Mouse (Mus musculus) C2C12 (cell line): ENCODE measurements around the gene Caml. TPM values are rescaled to one million over a fixed set of nuclear protein-coding genes. Genes with fewer than 3 reads are reported as not detected.

Experiments
- H3K27me3 ChIP-seq: one replicate; pipeline ENCODE4 v1.6.1; 2011; ENCODE audit not compliant: control insufficient read depth, insufficient read depth, insufficient read length
- H3K36me3 ChIP-seq: one replicate; pipeline ENCODE4 v1.6.1; 2011; ENCODE audit not compliant: control insufficient read depth, insufficient read depth
- H3K4me3 ChIP-seq: one replicate; pipeline ENCODE4 v1.5.1; 2011; ENCODE audit warnings: mild to moderate bottlenecking, control low read depth; ENCODE audit not compliant: poor library complexity, insufficient read depth, severe bottlenecking
- H3K79me2 ChIP-seq: one replicate; pipeline ENCODE4 v1.6.1; 2011; ENCODE audit not compliant: control insufficient read depth, insufficient read depth
- H3K79me3 ChIP-seq: one replicate; pipeline ENCODE4 v1.6.1; 2011; ENCODE audit warnings: low read depth, control low read depth
- H3ac ChIP-seq: one replicate; pipeline ENCODE3; 2011; ENCODE audit warnings: low read depth; ENCODE audit not compliant: control insufficient read depth, insufficient read length
- CEBPB ChIP-seq: IDR thresholded peaks from one replicate; pipeline ENCODE4 v1.6.1; 2011; ENCODE audit warnings: low read depth, mild to moderate bottlenecking, control low read depth, moderate library complexity
- CTCF ChIP-seq: IDR thresholded peaks from one replicate; pipeline ENCODE4 v1.5.1; 2011; ENCODE audit not compliant: control insufficient read depth, insufficient read depth, insufficient read length
- FOSL1 ChIP-seq: IDR thresholded peaks from one replicate; pipeline ENCODE4 v1.8.0; 2011; ENCODE audit warnings: mild to moderate bottlenecking, low read length; ENCODE audit not compliant: poor library complexity, insufficient read depth, severe bottlenecking
- MAX ChIP-seq: IDR thresholded peaks from one replicate; pipeline ENCODE4 v1.6.1; 2011; ENCODE audit warnings: mild to moderate bottlenecking, control low read depth
- MYOD1 ChIP-seq: IDR thresholded peaks from one replicate; pipeline ENCODE4 v1.6.1; 2011; ENCODE audit warnings: low read depth; ENCODE audit not compliant: control insufficient read depth, insufficient read length
- MYOG ChIP-seq: IDR thresholded peaks from one replicate; pipeline ENCODE4 v1.6.1; 2011; ENCODE audit not compliant: control insufficient read depth, insufficient read length; ENCODE audit errors: extremely low read depth
- USF1 ChIP-seq: IDR thresholded peaks from one replicate; pipeline ENCODE4 v1.6.1; 2011; ENCODE audit warnings: low read depth, mild to moderate bottlenecking, control low read depth, moderate library complexity
- polyA plus RNA-seq: library from polyadenylated mRNA; unstranded; fragments of >200 nt; fragmentation: generic; extraction: Trizol; gene quantifications from one replicate; pipeline ENCODE4 v1.2.1, GENCODE M21; 2012; ENCODE audit warnings: missing spikeins

The Caml gene
- polyA plus RNA-seq, 1 experiment: 32.1 TPM

- H3K79me2 ChIP-seq: no peaks in the 10 kb centered on the region
- TF ChIP-seq FOSL1: no peak
- no peak for TF ChIP-seq CTCF
- no peak for TF ChIP-seq USF1
- H3ac ChIP-seq: no peak overlapping the region
- H3K36me3 ChIP-seq: peaks cover 91% of the 10 kb centered on the region
- no peaks in the 10 kb centered on the region for H3K27me3 ChIP-seq
- H3K4me3 ChIP-seq: no peak overlapping the region
- no peaks in the 10 kb centered on the region for H3K79me3 ChIP-seq
Measured at GRCm38 (mm10) chr13:55672711-55673110, 49.9 kb downstream of the Caml start.

GRCm38 (mm10) chr13:55677364-55677763, 54.6 kb downstream of the Caml start:
- H3K79me3 ChIP-seq: no peaks in the 10 kb centered on the region
- H3K4me3 ChIP-seq: no peak overlapping the region
- H3ac ChIP-seq: no peak overlapping the region
- H3K27me3 ChIP-seq: no peaks in the 10 kb centered on the region
- TF ChIP-seq USF1 (no peak), CTCF (no peak), MYOG (no peak), CEBPB (no peak), FOSL1 (no peak), MAX (no peak), MYOD1 (no peak)
- H3K36me3 ChIP-seq: peaks cover 74% of the 10 kb centered on the region
- no peaks in the 10 kb centered on the region for H3K79me2 ChIP-seq

Other genes with a start within 250 kb of the Caml start
- gene Slc34a1, start 224.8 kb upstream of the Caml start, polyA plus RNA-seq: not detected
- gene Pfn3, start 207.8 kb upstream of the Caml start, polyA plus RNA-seq: not detected
- gene F12, start 196.2 kb upstream of the Caml start, polyA plus RNA-seq: not detected
- 81.9 TPM for gene Grk6, start 177.9 kb upstream of the Caml start, polyA plus RNA-seq
- 10.8 TPM for gene Prr7, start 158.7 kb upstream of the Caml start, polyA plus RNA-seq
- 87.7 TPM for gene Dbn1, start 134.9 kb upstream of the Caml start, polyA plus RNA-seq
- 344 TPM for gene Pdlim7, start 109.3 kb upstream of the Caml start, polyA plus RNA-seq
- 0.83 TPM for gene Dok3, start 93.7 kb upstream of the Caml start, polyA plus RNA-seq
- gene Ddx41, start 86.3 kb upstream of the Caml start, polyA plus RNA-seq: 65.4 TPM
- 15.9 TPM for gene Fam193b, start 51.9 kb upstream of the Caml start, polyA plus RNA-seq
- 191 TPM for gene Tmed9, start 49.3 kb upstream of the Caml start, polyA plus RNA-seq
- 16.1 TPM for gene B4galt7, start 23.1 kb upstream of the Caml start, polyA plus RNA-seq
- gene Ddx46, start 12.0 kb downstream of the Caml start, polyA plus RNA-seq: 15.2 TPM
- gene B230219D22Rik, start 70.1 kb downstream of the Caml start, polyA plus RNA-seq: 15.8 TPM
- 34.8 TPM for gene Txndc15, start 91.6 kb downstream of the Caml start, polyA plus RNA-seq
- gene Pcbd2, start 104.4 kb downstream of the Caml start, polyA plus RNA-seq: 41.0 TPM
- 0.05 TPM for gene Catsper3, start 161.6 kb downstream of the Caml start, polyA plus RNA-seq
- gene Pitx1, start 213.2 kb downstream of the Caml start, polyA plus RNA-seq: not detected